Mouse (Mus musculus) lung, postnatal 0 days (tissue): ENCODE measurements around the gene Ntn1.

Experiments
- CTCF ChIP-seq: IDR thresholded peaks from 2 replicates; pipeline ENCODE4 v1.5.1; 2016; ENCODE audit warnings: antibody characterized with exemption, mild to moderate bottlenecking
- EP300 ChIP-seq: IDR thresholded peaks from 2 replicates; pipeline ENCODE4 v1.6.1; 2016; ENCODE audit warnings: antibody characterized with exemption, mild to moderate bottlenecking, control low read depth

DNA sequence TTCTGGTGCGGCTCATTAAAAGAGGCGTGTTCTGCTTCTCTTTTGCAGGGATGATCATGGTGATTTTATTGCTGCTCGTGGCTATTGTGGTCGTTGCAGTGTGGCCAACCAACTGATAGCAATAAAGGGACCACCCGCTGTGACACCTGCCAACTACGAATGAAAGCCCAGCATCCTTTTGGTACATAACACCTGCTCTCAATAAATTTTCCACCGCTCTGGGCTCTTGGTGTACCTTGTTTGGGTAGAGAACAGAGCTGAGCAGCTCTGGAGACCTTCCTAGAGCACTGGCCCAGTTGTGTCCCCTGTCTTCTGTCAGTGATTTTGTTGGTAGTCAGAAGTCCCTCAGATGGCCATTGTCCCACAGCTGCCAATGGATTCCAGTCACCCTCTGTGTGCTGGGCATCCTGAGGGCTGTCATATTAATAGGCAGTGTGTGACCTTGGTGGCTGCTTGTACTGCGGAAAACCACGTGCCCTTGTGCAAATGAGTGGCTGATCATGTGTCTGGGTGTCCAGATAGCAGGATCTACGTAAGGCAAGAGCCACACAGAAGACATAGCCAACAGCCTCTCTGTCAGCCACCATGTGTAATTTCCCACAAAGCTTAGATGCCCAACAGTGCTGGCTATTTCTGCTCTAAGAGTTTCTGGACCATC lies 196.8 kb downstream of the Ntn1 start:
- TF ChIP-seq CTCF (no peak), EP300 (no peak)
